Mouse (Mus musculus): ENCODE results near the gene Aif1. TPM values are rescaled to one million over a fixed set of nuclear protein-coding genes. Genes with fewer than 3 reads are reported as not detected.

The Aif1 gene
- polyA plus RNA-seq, 1 experiment = not detected

- Histone ChIP-seq H3K79me3 (ENCODE audit: low read depth) (no peaks in the 10 kb centered on the region), H3ac (ENCODE audit: control insufficient read depth, insufficient read length, low read depth) (no peak overlapping the region), H3K79me2 (ENCODE audit: control insufficient read depth, insufficient read depth) (no peaks in the 10 kb centered on the region), H3K36me3 (ENCODE audit: control insufficient read depth, insufficient read depth) (no peaks in the 10 kb centered on the region), H3K4me3 (ENCODE audit: insufficient read depth, poor library complexity, severe bottlenecking) (no peak overlapping the region), H3K27me3 (ENCODE audit: control insufficient read depth, insufficient read depth, insufficient read length) (no peaks in the 10 kb centered on the region)
- TF ChIP-seq CEBPB (IDR thresholded peaks at IDR 0.05; ENCODE audit: low read depth) = no peak
- TF ChIP-seq MAX (IDR thresholded peaks at IDR 0.05) = no peak
- no peak for TF ChIP-seq MYOD1 (IDR thresholded peaks at IDR 0.05; ENCODE audit: control insufficient read depth, insufficient read length, low read depth)
- no peak for TF ChIP-seq MYOG (IDR thresholded peaks at IDR 0.05; ENCODE audit: control insufficient read depth, extremely low read depth, insufficient read length)
- no peak for TF ChIP-seq FOSL1 (IDR thresholded peaks at IDR 0.05; ENCODE audit: insufficient read depth, low read length, poor library complexity, severe bottlenecking)
- no peak for TF ChIP-seq CTCF (IDR thresholded peaks at IDR 0.05; ENCODE audit: control insufficient read depth, insufficient read depth, insufficient read length)
- TF ChIP-seq USF1 (IDR thresholded peaks at IDR 0.05; ENCODE audit: low read depth) = no peak
Observed at GRCm38 (mm10) chr17:35205380-35205769, 29.5 kb upstream of the Aif1 start.

- Histone ChIP-seq H3K36me3 (ENCODE audit: control insufficient read depth, insufficient read depth) (no peaks in the 10 kb centered on the region), H3ac (ENCODE audit: control insufficient read depth, insufficient read length, low read depth) (no peak within 1 kb of the TSS), H3K79me2 (ENCODE audit: control insufficient read depth, insufficient read depth) (no peaks in the 10 kb centered on the region), H3K79me3 (ENCODE audit: low read depth) (no peaks in the 10 kb centered on the region), H3K27me3 (ENCODE audit: control insufficient read depth, insufficient read depth, insufficient read length) (no peaks in the 10 kb centered on the region), H3K4me3 (ENCODE audit: insufficient read depth, poor library complexity, severe bottlenecking) (no peak within 1 kb of the TSS)
- no peak for TF ChIP-seq CTCF (IDR thresholded peaks at IDR 0.05; ENCODE audit: control insufficient read depth, insufficient read depth, insufficient read length)
Observed at GRCm38 (mm10) chr17:35204494-35205379, 28.9 kb upstream of the Aif1 start, which contains the start of gene Lta. Lta (minus strand) TSS chr17:35205351.

- Histone ChIP-seq H3K79me3 (ENCODE audit: low read depth) (no peaks in the 10 kb centered on the region), H3K36me3 (ENCODE audit: control insufficient read depth, insufficient read depth) (no peaks in the 10 kb centered on the region), H3K79me2 (ENCODE audit: control insufficient read depth, insufficient read depth) (no peaks in the 10 kb centered on the region), H3ac (ENCODE audit: control insufficient read depth, insufficient read length, low read depth) (no peak overlapping the region), H3K27me3 (ENCODE audit: control insufficient read depth, insufficient read depth, insufficient read length) (no peaks in the 10 kb centered on the region), H3K4me3 (ENCODE audit: insufficient read depth, poor library complexity, severe bottlenecking) (no peak overlapping the region)
- TF ChIP-seq FOSL1 (IDR thresholded peaks at IDR 0.05; ENCODE audit: insufficient read depth, low read length, poor library complexity, severe bottlenecking) (no peak), MYOD1 (IDR thresholded peaks at IDR 0.05; ENCODE audit: control insufficient read depth, insufficient read length, low read depth) (no peak), CEBPB (IDR thresholded peaks at IDR 0.05; ENCODE audit: low read depth) (no peak), USF1 (IDR thresholded peaks at IDR 0.05; ENCODE audit: low read depth) (no peak), CTCF (IDR thresholded peaks at IDR 0.05; ENCODE audit: control insufficient read depth, insufficient read depth, insufficient read length) (no peak), MYOG (IDR thresholded peaks at IDR 0.05; ENCODE audit: control insufficient read depth, extremely low read depth, insufficient read length) (no peak), MAX (IDR thresholded peaks at IDR 0.05) (no peak)
Observed at GRCm38 (mm10) chr17:35202442-35202841, 26.6 kb upstream of the Aif1 start.

GRCm38 (mm10) chr17:35201787-35202186 is 25.9 kb upstream of the Aif1 start, which contains the start of gene Tnf:
Tnf (minus strand) TSS chr17:35202007.
- H3K79me3 ChIP-seq (ENCODE audit: low read depth) = no peaks in the 10 kb centered on the region
- no peak within 1 kb of the TSS for H3K4me3 ChIP-seq (ENCODE audit: insufficient read depth, poor library complexity, severe bottlenecking)
- no peaks in the 10 kb centered on the region for H3K36me3 ChIP-seq (ENCODE audit: control insufficient read depth, insufficient read depth)
- H3K79me2 ChIP-seq (ENCODE audit: control insufficient read depth, insufficient read depth) = no peaks in the 10 kb centered on the region
- TF ChIP-seq MAX (IDR thresholded peaks at IDR 0.05) = no peak
- TF ChIP-seq MYOG (IDR thresholded peaks at IDR 0.05; ENCODE audit: control insufficient read depth, extremely low read depth, insufficient read length) = no peak
- TF ChIP-seq CEBPB (IDR thresholded peaks at IDR 0.05; ENCODE audit: low read depth) = no peak
- TF ChIP-seq USF1 (IDR thresholded peaks at IDR 0.05; ENCODE audit: low read depth) = no peak
- TF ChIP-seq FOSL1 (IDR thresholded peaks at IDR 0.05; ENCODE audit: insufficient read depth, low read length, poor library complexity, severe bottlenecking) = no peak
- no peak for TF ChIP-seq MYOD1 (IDR thresholded peaks at IDR 0.05; ENCODE audit: control insufficient read depth, insufficient read length, low read depth)
- TF ChIP-seq CTCF (IDR thresholded peaks at IDR 0.05; ENCODE audit: control insufficient read depth, insufficient read depth, insufficient read length) = no peak
- no peak within 1 kb of the TSS for H3ac ChIP-seq (ENCODE audit: control insufficient read depth, insufficient read length, low read depth)
- H3K27me3 ChIP-seq (ENCODE audit: control insufficient read depth, insufficient read depth, insufficient read length) = no peaks in the 10 kb centered on the region

GRCm38 (mm10) chr17:35201128-35201527 is 25.3 kb upstream of the Aif1 start:
- H3K36me3 ChIP-seq (ENCODE audit: control insufficient read depth, insufficient read depth) = no peaks in the 10 kb centered on the region
- H3ac ChIP-seq (ENCODE audit: control insufficient read depth, insufficient read length, low read depth) = no peak overlapping the region
- no peaks in the 10 kb centered on the region for H3K27me3 ChIP-seq (ENCODE audit: control insufficient read depth, insufficient read depth, insufficient read length)
- no peak for TF ChIP-seq MYOG (IDR thresholded peaks at IDR 0.05; ENCODE audit: control insufficient read depth, extremely low read depth, insufficient read length)
- TF ChIP-seq MYOD1 (IDR thresholded peaks at IDR 0.05; ENCODE audit: control insufficient read depth, insufficient read length, low read depth) = no peak
- no peaks in the 10 kb centered on the region for H3K79me2 ChIP-seq (ENCODE audit: control insufficient read depth, insufficient read depth)
- no peak overlapping the region for H3K4me3 ChIP-seq (ENCODE audit: insufficient read depth, poor library complexity, severe bottlenecking)
- H3K79me3 ChIP-seq (ENCODE audit: low read depth) = no peaks in the 10 kb centered on the region

- TF ChIP-seq MYOG (IDR thresholded peaks at IDR 0.05; ENCODE audit: control insufficient read depth, extremely low read depth, insufficient read length) (no peak), MAX (IDR thresholded peaks at IDR 0.05) (peak; percentile 35), MYOD1 (IDR thresholded peaks at IDR 0.05; ENCODE audit: control insufficient read depth, insufficient read length, low read depth) (peak; percentile 17), CEBPB (IDR thresholded peaks at IDR 0.05; ENCODE audit: low read depth) (no peak), FOSL1 (IDR thresholded peaks at IDR 0.05; ENCODE audit: insufficient read depth, low read length, poor library complexity, severe bottlenecking) (no peak), USF1 (IDR thresholded peaks at IDR 0.05; ENCODE audit: low read depth) (no peak), CTCF (IDR thresholded peaks at IDR 0.05; ENCODE audit: control insufficient read depth, insufficient read depth, insufficient read length) (no peak)
- Histone ChIP-seq H3ac (ENCODE audit: control insufficient read depth, insufficient read length, low read depth) (no peak overlapping the region), H3K79me3 (ENCODE audit: low read depth) (no peaks in the 10 kb centered on the region), H3K4me3 (ENCODE audit: insufficient read depth, poor library complexity, severe bottlenecking) (no peak overlapping the region), H3K79me2 (ENCODE audit: control insufficient read depth, insufficient read depth) (no peaks in the 10 kb centered on the region), H3K27me3 (ENCODE audit: control insufficient read depth, insufficient read depth, insufficient read length) (no peaks in the 10 kb centered on the region), H3K36me3 (ENCODE audit: control insufficient read depth, insufficient read depth) (no peaks in the 10 kb centered on the region)
Observed at GRCm38 (mm10) chr17:35200398-35200797, 24.5 kb upstream of the Aif1 start.

Data from C2C12 (cell line).